Mouse (Mus musculus) ovary, postnatal 10 days (tissue): ENCODE measurements at regions not wholly inside any gene's neighbourhood (a gene's known extent, or its start where the extent isn't known, plus 50 kb on each side); places are given as distances from the start of the nearest gene placed in this dataset.
"Not testable (repeated sequence)": the region's sequence is repeated elsewhere in the genome, so short reads cannot be mapped to it uniquely, and the experiment has no call there.

Source experiments
- DNase-seq: peaks from one replicate; pipeline ENCODE4 v3.0.0; 2022; ENCODE audit warnings: low spot score

GRCm38 (mm10) chr4:84163362-84163761, 511.7 kb downstream of the Bnc2 start:
- no peak for DNase-seq

GRCm38 (mm10) chr4:84165256-84165655, 509.8 kb downstream of the Bnc2 start:
- no peak for DNase-seq

GRCm38 (mm10) chr4:84172841-84173240, 502.2 kb downstream of the Bnc2 start:
- no peak for DNase-seq

- DNase-seq, result no peak
Measured at GRCm38 (mm10) chr4:84173441-84173840, 501.6 kb downstream of the Bnc2 start.

GRCm38 (mm10) chr4:84176457-84176856, 498.6 kb downstream of the Bnc2 start:
- not testable (repeated sequence) for DNase-seq

GRCm38 (mm10) chr4:84177827-84178226, 497.2 kb downstream of the Bnc2 start:
- DNase-seq, result no peak

- DNase-seq, result no peak
Measured at GRCm38 (mm10) chr4:84184436-84184835, 490.6 kb downstream of the Bnc2 start.

GRCm38 (mm10) chr4:84184844-84185243, 490.2 kb downstream of the Bnc2 start:
- no peak for DNase-seq

- DNase-seq, result no peak
Measured at GRCm38 (mm10) chr4:84189315-84189714, 485.8 kb downstream of the Bnc2 start.

- DNase-seq, result no peak
Measured at GRCm38 (mm10) chr4:84191303-84191702, 483.8 kb downstream of the Bnc2 start.

- DNase-seq, result no peak
Measured at GRCm38 (mm10) chr4:84192301-84192700, 482.8 kb downstream of the Bnc2 start.

GRCm38 (mm10) chr4:84196732-84197131, 478.3 kb downstream of the Bnc2 start:
- DNase-seq, result no peak

GRCm38 (mm10) chr4:84198176-84198575, 476.9 kb downstream of the Bnc2 start:
- DNase-seq, result no peak

GRCm38 (mm10) chr4:84199181-84199656, 475.9 kb downstream of the Bnc2 start:
- DNase-seq, result no peak

- DNase-seq, result no peak
Measured at GRCm38 (mm10) chr4:84201001-84201400, 474.1 kb downstream of the Bnc2 start.

- DNase-seq, result no peak
Measured at GRCm38 (mm10) chr4:84202231-84202630, 472.8 kb downstream of the Bnc2 start.

- no peak for DNase-seq
Measured at GRCm38 (mm10) chr4:84203680-84204079, 471.4 kb downstream of the Bnc2 start.

- DNase-seq, result no peak
Measured at GRCm38 (mm10) chr4:84204777-84205176, 470.3 kb downstream of the Bnc2 start.

GRCm38 (mm10) chr4:84208175-84208574, 466.9 kb downstream of the Bnc2 start:
- no peak for DNase-seq

- DNase-seq, result no peak
Measured at GRCm38 (mm10) chr4:84209538-84209937, 465.5 kb downstream of the Bnc2 start.

- DNase-seq, result no peak
Measured at GRCm38 (mm10) chr4:84211311-84211875, 463.7 kb downstream of the Bnc2 start.

- DNase-seq, result no peak
Measured at GRCm38 (mm10) chr4:84212004-84212403, 463.1 kb downstream of the Bnc2 start.

- DNase-seq, result no peak
Measured at GRCm38 (mm10) chr4:84214523-84214922, 460.6 kb downstream of the Bnc2 start.

- no peak for DNase-seq
Measured at GRCm38 (mm10) chr4:84218961-84219360, 456.1 kb downstream of the Bnc2 start.
